Mouse (Mus musculus): Measurements from ENCODE around the gene Thap12. TPM values are rescaled to one million over a fixed set of nuclear protein-coding genes. Genes with fewer than 3 reads are reported as not detected.

Gene Thap12
- 16.4 TPM for polyA plus RNA-seq (2012; fragmentation: generic; extraction: Trizol)

GRCm38 (mm10) chr7:98702283-98703240 is at the start of gene Thap12:
TSS of gene Thap12 (plus strand) at chr7:98703103.
- Histone ChIP-seq H3K27me3 (ENCODE audit: control insufficient read depth, insufficient read depth, insufficient read length) (no peaks in the 10 kb centered on the region), H3K4me3 (peak within 1 kb of the TSS; percentile 67), H3K4me2 (ENCODE audit: low read depth) (peak within 1 kb of the TSS; percentile 93), H3ac (ENCODE audit: control insufficient read depth, insufficient read length) (peak within 1 kb of the TSS; percentile 76), H3K36me3 (ENCODE audit: control insufficient read depth, insufficient read depth) (no peaks in the 10 kb centered on the region), H3K79me2 (ENCODE audit: control insufficient read depth, insufficient read depth) (peaks cover 42% of the 10 kb centered on the region)
- TF ChIP-seq MYOG (IDR thresholded peaks at IDR 0.05; ENCODE audit: control insufficient read depth in 1 of 3, insufficient read depth in 1 of 3, insufficient read length in 2 of 3, low read depth in 2 of 3): peak in 1 of 3 experiments; percentile 19
- no peak for TF ChIP-seq REST (IDR thresholded peaks at IDR 0.05; ENCODE audit: insufficient read depth, insufficient read length)
- peak in 1 of 3 experiments; percentile 24 for TF ChIP-seq MYOD1 (IDR thresholded peaks at IDR 0.05; ENCODE audit: control insufficient read depth in 1 of 3, insufficient read length in 2 of 3, low read depth in 2 of 3)
- no peak for TF ChIP-seq MAX (IDR thresholded peaks at IDR 0.05; ENCODE audit: low read depth)
- no peak for TF ChIP-seq CEBPB (IDR thresholded peaks at IDR 0.05; ENCODE audit: insufficient read depth, poor library complexity, severe bottlenecking)
- peak; percentile 94 for TF ChIP-seq POLR2AphosphoS2 (IDR thresholded peaks at IDR 0.05; ENCODE audit: insufficient read length, low read depth)
- TF ChIP-seq SRF (IDR thresholded peaks at IDR 0.05; ENCODE audit: control insufficient read depth, insufficient read length, low read depth): no peak
- TF ChIP-seq POLR2A (IDR thresholded peaks at IDR 0.05; ENCODE audit: insufficient read length, low read depth): peak; percentile 77
- TF ChIP-seq E2F4 (IDR thresholded peaks at IDR 0.05; ENCODE audit: insufficient read depth): no peak
- TF ChIP-seq TCF12 (IDR thresholded peaks at IDR 0.05; ENCODE audit: insufficient read depth, poor library complexity, severe bottlenecking): no peak
- no peak for TF ChIP-seq TCF3 (IDR thresholded peaks at IDR 0.05; ENCODE audit: insufficient read length, low read depth)
- no peak for TF ChIP-seq USF1 (IDR thresholded peaks at IDR 0.05; ENCODE audit: low read depth)

GRCm38 (mm10) chr7:98655681-98656530 is 47.0 kb upstream of the Thap12 start:
- Histone ChIP-seq H3K4me3 (peak overlapping the region; percentile 78), H3K4me2 (ENCODE audit: low read depth) (peak overlapping the region; percentile 96), H3ac (ENCODE audit: control insufficient read depth, insufficient read length) (peak overlapping the region; percentile 76), H3K36me3 (ENCODE audit: control insufficient read depth, insufficient read depth) (peaks cover 9% of the 10 kb centered on the region), H3K79me2 (ENCODE audit: control insufficient read depth, insufficient read depth) (peaks cover 48% of the 10 kb centered on the region), H3K27me3 (ENCODE audit: control insufficient read depth, insufficient read depth, insufficient read length) (no peaks in the 10 kb centered on the region)
- no peak for TF ChIP-seq MYOG (IDR thresholded peaks at IDR 0.05; ENCODE audit: control insufficient read depth in 1 of 3, insufficient read depth in 1 of 3, insufficient read length in 2 of 3, low read depth in 2 of 3)
- peak; percentile 70 for TF ChIP-seq POLR2AphosphoS2 (IDR thresholded peaks at IDR 0.05; ENCODE audit: insufficient read length, low read depth)

- TF ChIP-seq MAX (IDR thresholded peaks at IDR 0.05; ENCODE audit: low read depth): no peak
- TF ChIP-seq USF1 (IDR thresholded peaks at IDR 0.05; ENCODE audit: low read depth): peak; percentile 80
- no peak for TF ChIP-seq TCF12 (IDR thresholded peaks at IDR 0.05; ENCODE audit: insufficient read depth, poor library complexity, severe bottlenecking)
- TF ChIP-seq CEBPB (IDR thresholded peaks at IDR 0.05; ENCODE audit: insufficient read depth, poor library complexity, severe bottlenecking): no peak
- TF ChIP-seq REST (IDR thresholded peaks at IDR 0.05; ENCODE audit: insufficient read depth, insufficient read length): no peak
- no peak for TF ChIP-seq MYOG (IDR thresholded peaks at IDR 0.05; ENCODE audit: control insufficient read depth in 1 of 3, insufficient read depth in 1 of 3, insufficient read length in 2 of 3, low read depth in 2 of 3)
- no peak for TF ChIP-seq MYOD1 (IDR thresholded peaks at IDR 0.05; ENCODE audit: control insufficient read depth in 1 of 3, insufficient read length in 2 of 3, low read depth in 2 of 3)
- TF ChIP-seq POLR2A (IDR thresholded peaks at IDR 0.05; ENCODE audit: insufficient read length, low read depth): peak; percentile 60
- TF ChIP-seq POLR2AphosphoS2 (IDR thresholded peaks at IDR 0.05; ENCODE audit: insufficient read length, low read depth): peak; percentile 51
- no peak for TF ChIP-seq SRF (IDR thresholded peaks at IDR 0.05; ENCODE audit: control insufficient read depth, insufficient read length, low read depth)
- peak; percentile 56 for TF ChIP-seq E2F4 (IDR thresholded peaks at IDR 0.05; ENCODE audit: insufficient read depth)
- no peak for TF ChIP-seq TCF3 (IDR thresholded peaks at IDR 0.05; ENCODE audit: insufficient read length, low read depth)
- Histone ChIP-seq H3ac (ENCODE audit: control insufficient read depth, insufficient read length) (peak within 1 kb of the TSS; percentile 76), H3K36me3 (ENCODE audit: control insufficient read depth, insufficient read depth) (peaks cover 13% of the 10 kb centered on the region), H3K79me2 (ENCODE audit: control insufficient read depth, insufficient read depth) (peaks cover 43% of the 10 kb centered on the region), H3K27me3 (ENCODE audit: control insufficient read depth, insufficient read depth, insufficient read length) (no peaks in the 10 kb centered on the region), H3K4me2 (ENCODE audit: low read depth) (peak within 1 kb of the TSS; percentile 96), H3K4me3 (peak within 1 kb of the TSS; percentile 78)
These were observed 46.2 kb upstream of the Thap12 start, which contains the start of gene Emsy for GRCm38 (mm10) chr7:98656531-98657221. TSS of gene Emsy (minus strand) at chr7:98656783.

GRCm38 (mm10) chr7:98665166-98665565 is 37.7 kb upstream of the Thap12 start:
- no peak overlapping the region for H3ac ChIP-seq (ENCODE audit: control insufficient read depth, insufficient read length)
- no peaks in the 10 kb centered on the region for H3K27me3 ChIP-seq (ENCODE audit: control insufficient read depth, insufficient read depth, insufficient read length)
- H3K79me2 ChIP-seq (ENCODE audit: control insufficient read depth, insufficient read depth): no peaks in the 10 kb centered on the region
- no peak for TF ChIP-seq TCF3 (IDR thresholded peaks at IDR 0.05; ENCODE audit: insufficient read length, low read depth)
- TF ChIP-seq POLR2AphosphoS2 (IDR thresholded peaks at IDR 0.05; ENCODE audit: insufficient read length, low read depth): no peak
- no peak for TF ChIP-seq SRF (IDR thresholded peaks at IDR 0.05; ENCODE audit: control insufficient read depth, insufficient read length, low read depth)
- no peak for TF ChIP-seq REST (IDR thresholded peaks at IDR 0.05; ENCODE audit: insufficient read depth, insufficient read length)
- no peak for TF ChIP-seq USF1 (IDR thresholded peaks at IDR 0.05; ENCODE audit: low read depth)
- no peak for TF ChIP-seq MYOG (IDR thresholded peaks at IDR 0.05; ENCODE audit: control insufficient read depth in 1 of 3, insufficient read depth in 1 of 3, insufficient read length in 2 of 3, low read depth in 2 of 3)
- TF ChIP-seq E2F4 (IDR thresholded peaks at IDR 0.05; ENCODE audit: insufficient read depth): no peak
- TF ChIP-seq MAX (IDR thresholded peaks at IDR 0.05; ENCODE audit: low read depth): no peak
- TF ChIP-seq CEBPB (IDR thresholded peaks at IDR 0.05; ENCODE audit: insufficient read depth, poor library complexity, severe bottlenecking): no peak
- no peak for TF ChIP-seq POLR2A (IDR thresholded peaks at IDR 0.05; ENCODE audit: insufficient read length, low read depth)
- no peak for TF ChIP-seq TCF12 (IDR thresholded peaks at IDR 0.05; ENCODE audit: insufficient read depth, poor library complexity, severe bottlenecking)
- no peak for TF ChIP-seq MYOD1 (IDR thresholded peaks at IDR 0.05; ENCODE audit: control insufficient read depth in 1 of 3, insufficient read length in 2 of 3, low read depth in 2 of 3)
- H3K4me3 ChIP-seq: no peak overlapping the region
- H3K4me2 ChIP-seq (ENCODE audit: low read depth): peak overlapping the region; percentile 34
- peaks cover 5% of the 10 kb centered on the region for H3K36me3 ChIP-seq (ENCODE audit: control insufficient read depth, insufficient read depth)
